Mouse (Mus musculus) midbrain, embryonic 10.5 days (tissue): Measurements from ENCODE around the gene Slc52a3. TPM values are rescaled to one million over a fixed set of nuclear protein-coding genes. Genes with fewer than 3 reads are reported as not detected.

ENCODE experiments used
- DNase-seq: peaks from one replicate; pipeline ENCODE4 v3.0.0-alpha.2; 2017; ENCODE audit warnings: low spot score
- H3K27ac ChIP-seq: fragments of 300-500 bp; sonication (generic); replicated peaks from 2 replicates; pipeline ENCODE4 v1.5.1; 2016; ENCODE audit warnings: mild to moderate bottlenecking
- H3K27me3 ChIP-seq: fragments of 300-500 bp; sonication (generic); 2 replicates; pipeline ENCODE4 v1.6.1; 2016; ENCODE audit warnings: low read depth, mild to moderate bottlenecking; ENCODE audit not compliant: poor library complexity, severe bottlenecking
- H3K36me3 ChIP-seq: fragments of 300-500 bp; sonication (generic); 2 replicates; pipeline ENCODE4 v1.6.1; 2016; ENCODE audit warnings: mild to moderate bottlenecking, moderate library complexity
- H3K4me1 ChIP-seq: fragments of 300-500 bp; sonication (generic); 2 replicates; pipeline ENCODE4 v1.6.1; 2016
- H3K4me3 ChIP-seq: fragments of 300-500 bp; sonication (generic); 2 replicates; pipeline ENCODE4 v1.5.1; 2016; ENCODE audit warnings: mild to moderate bottlenecking, moderate library complexity
- H3K9me3 ChIP-seq: fragments of 300-500 bp; sonication (generic); replicated peaks from 2 replicates; pipeline ENCODE4 v1.6.1; 2016; ENCODE audit warnings: mild to moderate bottlenecking
- WGBS: fragments of 180-500 bp; shearing (Covaris S2); methylation state at CpG from one replicate; pipeline ENCODE4 v1.1.7; 2016; 5-methylcytosine and 5-hydroxymethylcytosine counted together
- polyA plus RNA-seq: library from polyadenylated mRNA; unstranded; fragments of >200 nt; fragmentation: Nextera tagmentation; extraction: Ambion mirVana; gene quantifications from 2 replicates; pipeline ENCODE4 v1.2.1, GENCODE M21; 2016

The Slc52a3 gene
- polyA plus RNA-seq, 1 experiment from 2014 or later = 0.81 TPM

- WGBS = 24% methylated on average over 9 of the region's 9 CpGs
- H3K4me3 ChIP-seq = peak overlapping the region; percentile 59
These were observed 29.0 kb upstream of the Slc52a3 start for GRCm38 (mm10) chr2:151967176-151967750.

GRCm38 (mm10) chr2:151967792-151968191 is 28.5 kb upstream of the Slc52a3 start:
- WGBS = 90% methylated on average over 2 of the region's 2 CpGs
- peaks cover 55% of the 10 kb centered on the region for H3K27me3 ChIP-seq
- H3K9me3 ChIP-seq = no peaks in the 10 kb centered on the region
- H3K27ac ChIP-seq = peak overlapping the region; percentile 95
- peaks cover 93% of the 10 kb centered on the region for H3K4me1 ChIP-seq
- H3K4me3 ChIP-seq = peak overlapping the region; percentile 59; the same call in 1 of the 2 replicates
- DNase-seq = no peak
- H3K36me3 ChIP-seq = peaks cover 35% of the 10 kb centered on the region

More at GRCm38 (mm10) chr2:151967176-151967750, 29.0 kb upstream of the Slc52a3 start:
- peaks cover 93% of the 10 kb centered on the region for H3K4me1 ChIP-seq
- H3K27me3 ChIP-seq = peaks cover 52% of the 10 kb centered on the region
- H3K9me3 ChIP-seq = no peaks in the 10 kb centered on the region
- peak; percentile 61 for DNase-seq
- H3K27ac ChIP-seq = peak overlapping the region; percentile 95
- H3K36me3 ChIP-seq = peaks cover 35% of the 10 kb centered on the region

- Histone ChIP-seq H3K27me3 (peaks cover 55% of the 10 kb centered on the region), H3K9me3 (no peaks in the 10 kb centered on the region), H3K4me3 (peak overlapping the region; percentile 59), H3K36me3 (peaks cover 35% of the 10 kb centered on the region), H3K4me1 (peaks cover 93% of the 10 kb centered on the region), H3K27ac (peak overlapping the region; percentile 95)
- DNase-seq = no peak
- 75% methylated on average over 8 of the region's 8 CpGs for WGBS
These were observed 27.9 kb upstream of the Slc52a3 start for GRCm38 (mm10) chr2:151968451-151968850.

- Histone ChIP-seq H3K4me1 (peaks cover 93% of the 10 kb centered on the region), H3K27ac (peak overlapping the region; percentile 95)
These were observed 27.3 kb upstream of the Slc52a3 start for GRCm38 (mm10) chr2:151968986-151969385.

GRCm38 (mm10) chr2:151969396-151969795 is 26.9 kb upstream of the Slc52a3 start:
- 95% methylated on average over 6 of the region's 6 CpGs for WGBS
- peaks cover 93% of the 10 kb centered on the region for H3K4me1 ChIP-seq

More at GRCm38 (mm10) chr2:151968986-151969385, 27.3 kb upstream of the Slc52a3 start:
- Histone ChIP-seq H3K36me3 (peaks cover 35% of the 10 kb centered on the region), H3K4me3 (peak overlapping the region; percentile 59), H3K9me3 (no peaks in the 10 kb centered on the region), H3K27me3 (peaks cover 55% of the 10 kb centered on the region)
- no peak for DNase-seq
- WGBS = 85% methylated on average over 7 of the region's 7 CpGs

GRCm38 (mm10) chr2:151970191-151971172 is 25.8 kb upstream of the Slc52a3 start:
- H3K9me3 ChIP-seq = no peaks in the 10 kb centered on the region
- peaks cover 89% of the 10 kb centered on the region for H3K4me1 ChIP-seq
- H3K27me3 ChIP-seq = peaks cover 60% of the 10 kb centered on the region
- H3K27ac ChIP-seq = peak overlapping the region; percentile 95
- H3K36me3 ChIP-seq = peaks cover 37% of the 10 kb centered on the region
- DNase-seq = peak; percentile 88
- WGBS = 47% methylated on average over 53 of the region's 53 CpGs
- H3K4me3 ChIP-seq = peak overlapping the region; percentile 59

More at GRCm38 (mm10) chr2:151969396-151969795, 26.9 kb upstream of the Slc52a3 start:
- H3K27ac ChIP-seq = peak overlapping the region; percentile 95
- peak overlapping the region; percentile 59 for H3K4me3 ChIP-seq
- peaks cover 60% of the 10 kb centered on the region for H3K27me3 ChIP-seq
- peaks cover 35% of the 10 kb centered on the region for H3K36me3 ChIP-seq
- H3K9me3 ChIP-seq = no peaks in the 10 kb centered on the region
- DNase-seq = no peak

GRCm38 (mm10) chr2:151971748-151972147 is 24.6 kb upstream of the Slc52a3 start:
- peaks cover 94% of the 10 kb centered on the region for H3K4me1 ChIP-seq
- peaks cover 61% of the 10 kb centered on the region for H3K27me3 ChIP-seq
- H3K27ac ChIP-seq = peak overlapping the region; percentile 95
- peaks cover 49% of the 10 kb centered on the region for H3K36me3 ChIP-seq
- WGBS = 84% methylated on average over 5 of the region's 5 CpGs
- peak overlapping the region; percentile 59; the same call in 1 of the 2 replicates for H3K4me3 ChIP-seq
- no peaks in the 10 kb centered on the region for H3K9me3 ChIP-seq
- DNase-seq = no peak

- no peaks in the 10 kb centered on the region for H3K9me3 ChIP-seq
These were observed 23.3 kb upstream of the Slc52a3 start for GRCm38 (mm10) chr2:151972880-151973594.

GRCm38 (mm10) chr2:151973595-151974562 is 22.4 kb upstream of the Slc52a3 start:
- peak overlapping the region; percentile 93 for H3K27ac ChIP-seq
- no peaks in the 10 kb centered on the region for H3K9me3 ChIP-seq
- peaks cover 94% of the 10 kb centered on the region for H3K4me1 ChIP-seq
- H3K4me3 ChIP-seq = peak overlapping the region; percentile 57
- 3% methylated on average over 36 of the region's 36 CpGs for WGBS
- peaks cover 45% of the 10 kb centered on the region for H3K36me3 ChIP-seq
- peaks cover 57% of the 10 kb centered on the region for H3K27me3 ChIP-seq
- peak; percentile 57 for DNase-seq

More at GRCm38 (mm10) chr2:151972880-151973594, 23.3 kb upstream of the Slc52a3 start:
- Histone ChIP-seq H3K27me3 (peaks cover 58% of the 10 kb centered on the region), H3K4me3 (peak overlapping the region; percentile 57), H3K4me1 (peaks cover 94% of the 10 kb centered on the region), H3K36me3 (peaks cover 54% of the 10 kb centered on the region), H3K27ac (peak overlapping the region; percentile 93)
- 12% methylated on average over 23 of the region's 23 CpGs for WGBS
- peak; percentile 86 for DNase-seq

GRCm38 (mm10) chr2:151975295-151975694 is 21.0 kb upstream of the Slc52a3 start:
- Histone ChIP-seq H3K36me3 (peaks cover 31% of the 10 kb centered on the region), H3K9me3 (no peaks in the 10 kb centered on the region), H3K4me1 (peaks cover 91% of the 10 kb centered on the region), H3K27ac (no peak overlapping the region), H3K27me3 (peaks cover 48% of the 10 kb centered on the region), H3K4me3 (no peak overlapping the region)
- 84% methylated on average over 5 of the region's 5 CpGs for WGBS
- no peak for DNase-seq

GRCm38 (mm10) chr2:151976067-151976466 is 20.2 kb upstream of the Slc52a3 start:
- Histone ChIP-seq H3K4me1 (peaks cover 90% of the 10 kb centered on the region), H3K36me3 (peaks cover 27% of the 10 kb centered on the region), H3K4me3 (0 out of 2 replicates have a peak overlapping the region, but pooled peaks have one; percentile 2), H3K9me3 (no peaks in the 10 kb centered on the region), H3K27me3 (peaks cover 46% of the 10 kb centered on the region), H3K27ac (no peak overlapping the region)
- no peak for DNase-seq
- 94% methylated on average over 3 of the region's 3 CpGs for WGBS
